In the genomic region with DNA sequence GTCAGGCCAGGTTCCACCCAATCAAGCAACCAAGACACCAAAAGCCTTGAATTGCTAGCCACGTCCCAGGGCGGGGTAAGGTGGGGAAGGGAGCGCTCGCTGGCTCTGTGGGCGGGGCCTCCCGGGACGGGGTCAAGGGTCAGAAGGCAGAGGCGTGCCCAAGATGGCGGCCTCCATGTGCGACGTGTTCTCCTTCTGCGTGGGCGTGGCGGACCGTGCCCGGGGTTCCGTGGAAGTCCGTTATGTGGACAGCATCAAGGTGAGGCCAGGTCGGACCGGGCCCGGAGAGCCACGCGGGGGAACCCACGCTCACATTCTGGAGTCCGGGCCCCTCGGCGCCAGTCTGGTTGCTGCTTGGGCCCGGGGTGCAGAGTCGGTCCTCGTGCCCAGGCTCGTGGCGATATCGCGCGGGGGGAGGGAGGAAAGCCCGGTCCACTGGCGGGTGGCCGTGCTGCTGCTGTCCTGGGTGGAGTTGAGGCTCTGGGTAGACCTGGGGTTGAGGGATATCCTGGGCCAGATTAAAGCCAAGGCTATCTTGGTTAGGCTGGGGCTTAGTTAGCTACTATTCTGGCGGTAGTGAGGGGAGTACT, we compare ENCODE assay signal across 8 mouse cellular contexts. TPM values are rescaled to one million over a fixed set of nuclear protein-coding genes. Genes with fewer than 3 reads are reported as not detected.
DNase-seq lines count a peak whose midpoint lies in the region; ATAC-seq lines count a peak whose summit lies in the region.

Smyd5 (plus strand) TSS at position 148 of the 590 bp plus-strand sequence.

- H3K9me3 ChIP-seq in hindbrain, embryonic 14.5 days (ENCODE audit: control insufficient read depth, low read length): no peaks in the 10 kb centered on the region

- peak within 1 kb of the TSS; percentile 77 for H3K4me2 ChIP-seq in hindbrain, embryonic 14.5 days (replicated peaks)

- H3K27me3 ChIP-seq in hindbrain, embryonic 14.5 days (ENCODE audit: control insufficient read depth, insufficient read depth, low read length): no peaks in the 10 kb centered on the region

- H3K27ac ChIP-seq in hindbrain, embryonic 14.5 days: no peak within 1 kb of the TSS

- peaks cover 9% of the 10 kb centered on the region for H3K4me1 ChIP-seq in hindbrain, embryonic 14.5 days (replicated peaks; ENCODE audit: control insufficient read depth, insufficient read depth, low read length)

- peak within 1 kb of the TSS; percentile 72 for H3K9ac ChIP-seq in hindbrain, embryonic 14.5 days

- peak; percentile 86 for ATAC-seq in hindbrain, embryonic 14.5 days (ENCODE audit: low FRiP score)

- WGBS in hindbrain, embryonic 14.5 days: under 1% methylated on average over 39 of the region's 39 CpGs

- DNase-seq in WW6 (ENCODE audit: low read depth, low spot score): peak; percentile 76
- DNase-seq in cerebellum, postnatal 36 days: peak; percentile 69 to 80
- DNase-seq in frontal cortex, postnatal 36 days (ENCODE audit: low spot score in 2 of 2): peak; percentile 73 to 76
- peak; percentile 76 for DNase-seq in hindbrain, embryonic 14.5 days (ENCODE audit: low spot score)
- peak; percentile 76 to 84 for DNase-seq in layer of hippocampus, postnatal 36 days
- peak; percentile 87 for DNase-seq in lung, postnatal 25 days (ENCODE audit: low spot score)
- peak; percentile 42 for DNase-seq in retina, adult 2 months (ENCODE audit: low read depth, low spot score)
- peak; percentile 94 for DNase-seq in thymus, postnatal 4 days

- H3K36me3 ChIP-seq in hindbrain, embryonic 14.5 days (replicated peaks; ENCODE audit: control insufficient read depth, insufficient read depth): no peaks in the 10 kb centered on the region

- peak within 1 kb of the TSS; percentile 83 for H3K4me3 ChIP-seq in hindbrain, embryonic 14.5 days (replicated peaks; ENCODE audit: low read length)

RNA-seq across cellular contexts. Expression of gene Smyd5, which starts in this region (rescaled TPM):
- polyA plus RNA-seq in hindbrain, embryonic 14.5 days (2014; fragmentation: Nextera tagmentation; extraction: Ambion mirVana): 58.8 and 62.9 TPM in 2 replicates
- 10 to 100 TPM; 42.3 to 42.9 TPM for total RNA-seq in layer of hippocampus, postnatal 36 days (2021)

Comparison
In these comparisons a context has a peak if more than half of its experiments do, and no peak if none do; other contexts are left out.
1. DNase-seq: peak in every context shown above with its lines; median percentile 94 in thymus, postnatal 4 days; 87 in lung, postnatal 25 days; 80 in layer of hippocampus, postnatal 36 days; 76 in WW6; 76 in hindbrain, embryonic 14.5 days; 74 in cerebellum, postnatal 36 days; 74 in frontal cortex, postnatal 36 days; 42 in retina, adult 2 months.